Mouse (Mus musculus): ENCODE results near the gene Gm9887. TPM values are rescaled to one million over a fixed set of nuclear protein-coding genes. Genes with fewer than 3 reads are reported as not detected.
"Not testable (repeated sequence)": the region's sequence is repeated elsewhere in the genome, so short reads cannot be mapped to it uniquely, and the experiment has no call there.

The Gm9887 gene
- total RNA-seq, 2 experiments from 2014 or later = 1.2 to 1.5 TPM

DNA sequence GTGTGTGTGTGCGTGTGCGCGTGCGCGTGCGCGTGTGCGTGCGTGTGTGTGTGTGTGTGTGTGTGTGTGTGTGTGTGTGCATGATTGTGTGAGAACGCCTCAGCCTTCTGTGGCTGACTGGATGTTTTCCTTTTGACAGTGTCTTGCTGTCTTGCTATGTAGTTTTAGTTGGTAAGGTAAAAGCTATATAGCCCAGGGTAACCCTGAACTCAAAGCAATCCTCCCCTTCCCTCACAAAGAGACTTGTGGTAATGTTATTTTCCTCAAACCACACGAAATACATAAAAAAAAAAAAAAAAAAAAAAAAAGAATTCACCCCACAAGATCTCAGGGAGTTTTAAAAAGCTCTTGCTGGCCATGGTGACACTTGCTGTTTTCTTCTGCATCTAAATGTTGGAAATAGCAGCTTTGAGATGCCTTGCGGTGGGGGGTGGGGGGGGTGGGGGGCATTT is 14.0 kb upstream of the Gm9887 start:
- DNase-seq (ENCODE audit: low spot score in 2 of 2) = not testable (repeated sequence)

DNA sequence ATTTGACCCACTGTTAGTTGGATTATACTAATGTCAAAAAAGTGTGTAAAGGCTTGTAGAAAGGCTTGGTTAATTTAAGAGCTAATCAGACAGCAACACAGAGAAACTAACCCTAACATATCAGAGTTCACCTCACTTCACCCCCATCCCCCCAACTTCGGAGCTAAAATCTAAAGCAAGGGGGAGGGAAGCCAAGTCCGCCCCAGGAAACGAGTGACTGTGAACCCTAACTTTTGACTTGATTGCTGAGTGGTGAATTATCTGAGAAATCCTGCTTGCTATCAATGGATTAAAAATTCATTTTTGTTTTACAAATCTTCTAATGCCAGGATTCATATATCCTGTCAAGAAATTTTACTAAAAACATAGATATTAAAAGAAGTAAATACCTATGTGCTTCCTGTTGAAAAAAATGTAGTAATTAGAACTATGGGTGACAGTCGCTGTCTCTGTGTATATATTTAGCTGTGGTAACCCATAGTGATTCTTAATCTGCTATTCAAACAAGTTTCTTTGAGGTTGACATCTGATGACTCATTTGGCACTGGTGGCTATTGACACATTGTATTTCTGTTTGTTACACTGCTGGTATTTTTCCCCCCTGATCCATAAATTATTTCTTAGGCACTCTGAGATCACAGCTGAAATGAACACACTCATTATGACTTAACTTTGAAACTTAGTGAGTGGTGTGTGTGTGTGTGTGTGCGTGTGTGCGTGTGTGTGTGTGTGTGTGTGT is 13.5 kb upstream of the Gm9887 start:
- DNase-seq (ENCODE audit: low spot score in 2 of 2) = no peak

DNA sequence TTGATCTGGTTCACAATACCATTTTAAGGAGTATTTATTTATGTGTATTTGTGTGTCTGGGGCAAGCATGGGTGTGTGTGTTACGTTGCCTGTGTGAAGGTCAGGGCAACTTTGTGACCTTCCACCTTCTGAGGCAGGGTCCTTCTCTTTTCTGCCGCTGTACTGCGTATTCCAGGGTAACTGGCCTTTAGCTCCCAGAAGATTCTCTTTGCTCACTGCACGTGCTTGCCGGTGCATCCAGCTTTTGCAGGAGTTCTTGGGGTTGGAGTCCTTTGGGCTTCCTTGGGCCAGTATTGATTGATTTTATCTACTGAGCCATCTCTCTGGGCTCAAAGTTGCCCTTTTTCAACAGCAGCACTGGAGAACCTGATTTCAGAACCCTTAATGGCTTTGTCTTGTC is 12.3 kb upstream of the Gm9887 start:
- no peak for DNase-seq (ENCODE audit: low spot score in 2 of 2)

DNA sequence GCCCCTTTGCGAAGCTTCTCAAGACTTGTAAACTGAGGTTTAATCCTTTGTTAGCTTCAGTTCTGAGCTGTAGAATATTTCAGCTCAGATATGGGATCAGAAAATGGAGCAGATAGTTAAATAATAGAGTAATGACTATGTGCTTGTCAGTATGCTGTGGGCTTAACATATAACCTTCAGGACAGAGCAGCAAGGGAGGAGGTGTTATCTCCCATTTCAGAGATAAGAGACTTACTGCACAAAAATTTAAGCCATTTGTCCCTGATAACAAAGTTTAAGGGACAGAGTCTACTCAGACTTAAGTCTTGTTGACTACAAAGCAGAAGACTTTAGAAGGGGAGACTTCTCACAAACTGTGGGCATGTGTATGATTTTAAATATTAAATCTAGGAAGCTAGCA is 10.6 kb upstream of the Gm9887 start:
- DNase-seq (ENCODE audit: low spot score in 2 of 2) = no peak

DNA sequence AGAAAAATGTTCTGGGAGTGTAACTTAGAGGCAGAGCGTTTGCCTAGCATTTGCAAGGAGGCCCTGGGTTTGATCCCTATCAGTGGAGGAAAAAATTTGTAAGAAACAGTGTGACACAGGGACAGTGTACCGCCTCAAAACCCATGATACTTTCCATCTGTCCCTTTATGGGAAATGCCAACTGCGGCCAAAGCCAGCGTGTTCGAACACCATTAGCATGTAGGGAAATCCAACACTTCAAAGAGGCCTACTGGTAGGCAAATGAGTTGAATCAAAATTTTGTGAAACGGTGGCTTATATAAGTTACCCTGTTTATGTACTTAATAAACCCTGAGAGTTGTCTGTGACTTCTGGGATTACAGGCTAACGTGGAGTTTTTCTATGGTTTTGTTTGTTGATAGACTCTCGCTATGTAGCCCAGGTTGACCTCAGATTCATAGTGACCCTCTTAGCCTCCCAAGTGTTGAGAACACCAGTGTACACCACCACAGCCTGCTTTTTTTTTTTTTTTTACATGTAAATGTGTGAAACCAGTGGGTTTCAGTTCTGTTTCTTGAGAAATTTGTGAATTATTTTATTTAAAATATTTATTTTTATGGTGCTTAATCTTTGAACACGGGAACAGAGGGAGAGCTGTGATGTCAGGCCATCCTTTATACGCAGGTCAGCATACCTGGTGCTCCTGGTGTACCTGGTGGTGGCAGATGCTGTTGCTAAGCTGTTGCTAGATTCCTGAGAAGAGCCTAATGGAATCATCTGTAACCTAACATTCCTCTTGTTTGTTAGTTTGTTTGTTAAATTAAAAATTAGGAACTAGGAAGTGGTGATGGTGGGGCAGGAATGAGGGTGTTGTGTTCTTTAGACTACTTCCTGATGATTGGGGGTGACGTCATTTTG is 6.5 kb upstream of the Gm9887 start:
- DNase-seq (ENCODE audit: low spot score in 2 of 2) = no peak

DNA sequence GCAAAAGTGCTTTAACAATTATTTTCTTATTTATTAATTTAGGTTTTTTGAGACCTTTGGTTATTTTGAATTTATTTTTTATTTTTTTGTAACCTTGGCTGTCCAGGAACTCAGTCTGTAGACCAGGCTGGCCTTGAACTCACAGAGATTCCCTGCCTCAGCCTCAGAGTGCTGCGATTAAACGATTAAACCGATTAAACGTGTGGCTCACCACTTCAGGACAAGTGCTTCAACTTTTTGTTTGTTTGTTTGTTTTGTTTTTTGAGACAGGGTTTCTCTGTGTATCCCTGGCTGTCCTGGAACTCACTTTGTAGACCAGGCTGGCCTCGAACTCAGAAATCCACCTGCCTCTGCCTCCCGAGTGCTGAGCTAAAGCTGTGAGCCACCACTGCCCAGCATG is 5.4 kb upstream of the Gm9887 start:
- not testable (repeated sequence) for DNase-seq (ENCODE audit: low spot score in 2 of 2)

DNA sequence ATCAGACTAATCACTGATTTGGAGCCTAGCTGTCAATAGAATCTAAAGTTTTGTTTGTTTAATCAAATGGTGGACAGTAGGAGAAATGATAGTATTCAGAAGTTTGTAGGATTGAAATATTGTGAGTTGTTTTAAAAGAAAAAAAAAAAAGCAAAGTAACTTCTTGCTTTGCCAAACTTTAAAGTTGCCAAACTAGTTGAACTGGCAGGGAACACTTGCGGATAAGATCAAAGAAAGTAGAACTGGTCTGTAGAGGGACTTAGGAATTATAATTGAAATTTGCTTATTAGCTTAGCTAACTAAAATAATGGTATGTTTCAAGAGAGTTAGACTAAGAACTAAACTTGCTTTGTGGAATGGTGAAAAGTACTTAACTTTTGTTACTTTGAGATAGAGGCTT is 4.9 kb upstream of the Gm9887 start:
- DNase-seq (ENCODE audit: low spot score in 2 of 2) = no peak

DNA sequence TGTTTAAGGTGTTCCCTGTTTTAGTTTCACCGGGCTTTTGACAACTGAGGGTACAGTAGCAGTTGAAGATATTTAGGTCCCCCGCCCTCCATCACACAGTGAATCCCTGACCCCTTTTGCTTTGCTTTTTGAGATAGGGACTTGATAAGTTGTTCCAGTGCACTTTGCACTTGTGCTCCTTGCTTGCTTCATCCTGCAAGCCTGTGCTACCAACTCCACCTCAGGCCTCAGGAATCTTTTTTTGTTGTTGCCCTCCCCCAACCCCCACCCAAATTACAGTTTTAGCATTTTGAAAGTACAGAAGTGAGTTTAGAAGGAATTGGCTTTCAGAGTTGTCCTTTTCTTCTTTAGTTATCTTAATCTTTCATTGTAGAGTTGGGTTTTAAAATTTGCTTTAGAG is 3.9 kb upstream of the Gm9887 start:
- DNase-seq (ENCODE audit: low spot score in 2 of 2) = no peak

DNA sequence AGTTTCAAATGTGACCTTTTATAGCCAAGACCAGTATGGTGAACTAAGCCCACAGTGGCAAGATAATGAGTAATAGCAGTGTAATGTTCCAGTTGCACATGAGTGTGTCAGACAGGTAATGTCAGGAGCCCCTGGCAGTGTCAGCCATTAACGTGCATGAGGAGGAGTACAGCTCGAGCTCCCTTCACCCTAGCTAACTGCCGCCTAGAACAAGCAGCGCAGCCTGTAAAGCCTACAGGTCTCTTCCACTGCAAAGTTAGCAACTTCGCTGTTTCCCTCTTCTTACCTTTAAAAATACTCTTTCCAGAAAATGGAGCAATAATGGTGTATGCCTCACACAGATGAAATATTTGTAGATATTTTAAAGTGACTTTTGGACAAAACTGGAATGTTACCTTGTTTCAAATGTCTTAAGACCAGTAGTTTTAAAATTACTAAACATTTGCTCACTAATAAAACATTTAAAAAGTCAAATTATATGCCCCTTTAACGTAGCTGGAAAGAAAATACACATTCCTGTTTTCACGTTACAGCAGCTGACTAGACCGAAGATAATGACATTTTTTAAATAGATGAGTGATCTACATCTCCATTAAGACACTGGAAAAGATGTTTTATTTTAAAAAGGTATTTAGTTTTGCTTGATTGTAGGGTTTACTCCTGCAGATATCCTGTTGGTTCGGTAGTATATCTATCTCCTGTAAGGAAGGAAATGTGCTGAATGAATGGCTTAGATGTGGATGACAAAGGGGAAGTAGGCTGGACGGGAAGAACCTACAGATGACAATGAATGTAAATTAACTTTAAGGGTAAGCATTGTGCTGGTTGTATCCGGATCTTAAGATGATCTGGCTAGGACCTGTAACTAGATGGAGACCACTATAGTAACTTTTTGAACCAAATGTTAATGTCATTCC is 1.9 kb upstream of the Gm9887 start:
- no peak for DNase-seq (ENCODE audit: low spot score in 2 of 2)

DNA sequence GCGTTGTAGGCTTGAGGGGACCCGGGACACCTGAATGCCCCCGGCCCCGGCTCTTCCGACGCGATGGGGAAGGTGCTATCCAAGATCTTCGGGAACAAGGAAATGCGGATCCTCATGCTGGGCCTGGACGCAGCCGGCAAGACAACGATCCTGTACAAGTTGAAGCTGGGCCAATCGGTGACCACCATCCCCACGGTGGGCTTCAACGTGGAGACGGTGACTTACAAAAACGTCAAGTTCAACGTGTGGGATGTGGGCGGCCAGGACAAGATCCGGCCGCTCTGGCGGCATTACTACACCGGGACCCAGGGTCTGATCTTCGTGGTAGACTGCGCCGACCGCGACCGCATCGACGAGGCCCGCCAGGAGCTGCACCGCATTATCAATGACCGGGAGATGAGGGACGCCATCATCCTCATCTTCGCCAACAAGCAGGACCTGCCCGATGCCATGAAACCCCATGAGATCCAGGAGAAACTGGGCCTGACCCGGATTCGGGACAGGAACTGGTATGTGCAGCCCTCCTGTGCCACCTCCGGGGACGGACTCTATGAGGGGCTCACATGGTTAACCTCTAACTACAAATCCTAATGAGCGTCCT is 573 bp upstream of the Gm9887 start:
- peak in 1 of 2 experiments; percentile 26 for DNase-seq (ENCODE audit: low spot score in 2 of 2)

DNA sequence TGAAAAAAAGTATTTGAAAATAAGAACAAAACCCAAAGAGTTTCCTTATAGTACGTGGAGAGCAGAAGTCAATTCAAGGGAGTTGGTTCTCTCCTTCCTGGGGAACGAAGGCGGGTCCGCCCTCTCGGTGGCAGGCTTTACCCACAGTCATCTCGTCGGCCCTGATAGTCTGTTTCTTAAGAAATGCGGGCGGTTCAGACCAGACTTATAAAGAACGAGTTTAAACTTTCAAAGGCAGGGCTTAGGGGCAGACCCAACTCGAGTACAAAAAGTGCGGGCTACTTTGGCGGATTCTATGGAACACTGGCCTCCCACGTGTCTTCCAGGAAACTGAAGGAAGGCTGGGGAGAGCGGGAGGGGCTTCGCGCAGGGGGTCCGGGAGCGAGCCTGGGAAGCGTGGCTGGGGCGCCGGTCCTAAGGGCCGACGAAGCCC is 821 bp downstream of the Gm9887 start:
- DNase-seq (ENCODE audit: low spot score in 2 of 2) = no peak

DNA sequence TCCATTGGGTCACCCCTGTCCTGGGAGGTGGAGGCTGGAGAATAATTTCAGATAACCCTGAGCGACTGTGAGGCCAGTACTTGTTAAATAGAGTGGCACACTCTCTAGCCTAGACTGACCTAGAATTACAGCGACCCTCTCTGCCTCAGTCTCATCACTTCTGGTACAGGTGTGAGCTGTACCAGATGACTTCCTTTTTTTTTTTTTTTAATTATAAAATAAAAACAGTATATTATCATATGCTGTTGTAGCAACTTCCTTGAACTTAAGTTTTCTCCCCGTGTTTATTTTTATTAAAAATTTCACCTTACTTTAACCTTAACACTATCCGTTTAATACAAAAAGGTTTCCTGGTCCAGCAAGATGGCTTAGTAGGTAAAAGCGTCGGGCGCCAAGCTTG is 1.3 kb downstream of the Gm9887 start:
- DNase-seq (ENCODE audit: low spot score in 2 of 2) = no peak

DNA sequence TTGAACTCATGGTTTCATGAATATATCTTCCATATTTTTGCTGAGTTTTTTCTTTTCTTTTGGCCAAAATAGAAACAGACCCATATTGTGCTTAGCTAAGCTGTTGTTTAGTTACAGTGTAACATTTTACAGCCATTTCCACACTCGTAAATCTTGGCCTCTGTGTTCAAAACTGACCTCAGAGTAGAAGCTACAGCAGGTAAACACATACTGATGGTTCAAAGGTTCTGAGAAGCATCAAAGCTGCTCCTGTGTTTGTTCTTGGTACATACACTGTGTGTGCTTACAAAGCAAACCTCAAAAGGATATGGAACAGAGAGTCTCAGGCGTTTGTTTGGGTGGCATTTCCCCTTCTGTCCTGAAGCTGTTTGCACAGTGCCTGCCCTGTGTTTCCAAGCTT is 4.7 kb downstream of the Gm9887 start:
- DNase-seq (ENCODE audit: low spot score in 2 of 2) = no peak

DNA sequence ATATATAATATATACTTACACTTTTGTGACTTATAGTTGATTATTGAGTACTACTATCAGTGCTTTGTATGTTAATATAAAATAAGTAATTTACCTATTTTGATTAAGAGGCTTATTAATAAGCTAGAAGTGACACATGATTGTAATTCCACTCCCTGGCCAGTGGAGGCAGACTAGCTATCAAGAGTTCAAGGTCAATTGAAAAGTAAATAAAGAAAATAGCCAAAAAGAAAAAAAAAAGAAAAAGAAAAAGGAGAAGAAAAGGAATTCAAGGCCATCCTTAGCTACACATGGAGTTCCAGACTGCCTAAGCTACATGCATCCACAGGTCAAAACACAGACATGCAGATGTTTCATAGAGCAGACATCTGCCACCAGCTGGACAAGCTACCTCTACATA is 5.8 kb downstream of the Gm9887 start:
- no peak for DNase-seq (ENCODE audit: low spot score in 2 of 2)

DNA sequence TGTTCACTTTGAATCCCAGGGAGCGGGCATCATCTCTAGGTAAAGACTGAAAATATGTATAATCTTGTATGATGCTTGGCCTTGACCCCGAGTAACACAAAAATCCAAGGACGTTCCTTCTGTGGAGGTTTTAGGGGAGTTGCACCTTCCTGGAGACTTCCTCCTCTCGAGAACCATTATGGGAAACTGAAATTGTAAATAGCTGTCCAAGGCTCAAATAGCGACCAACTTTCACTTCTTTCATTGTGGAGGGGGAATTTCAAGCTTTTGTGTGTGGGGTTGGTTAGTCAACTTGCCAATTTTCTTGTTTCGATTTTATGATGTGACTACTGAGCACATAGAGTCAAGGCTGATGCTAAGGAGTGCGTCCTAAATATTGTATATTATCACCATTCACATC is 6.5 kb downstream of the Gm9887 start:
- DNase-seq (ENCODE audit: low spot score in 2 of 2) = no peak

DNA sequence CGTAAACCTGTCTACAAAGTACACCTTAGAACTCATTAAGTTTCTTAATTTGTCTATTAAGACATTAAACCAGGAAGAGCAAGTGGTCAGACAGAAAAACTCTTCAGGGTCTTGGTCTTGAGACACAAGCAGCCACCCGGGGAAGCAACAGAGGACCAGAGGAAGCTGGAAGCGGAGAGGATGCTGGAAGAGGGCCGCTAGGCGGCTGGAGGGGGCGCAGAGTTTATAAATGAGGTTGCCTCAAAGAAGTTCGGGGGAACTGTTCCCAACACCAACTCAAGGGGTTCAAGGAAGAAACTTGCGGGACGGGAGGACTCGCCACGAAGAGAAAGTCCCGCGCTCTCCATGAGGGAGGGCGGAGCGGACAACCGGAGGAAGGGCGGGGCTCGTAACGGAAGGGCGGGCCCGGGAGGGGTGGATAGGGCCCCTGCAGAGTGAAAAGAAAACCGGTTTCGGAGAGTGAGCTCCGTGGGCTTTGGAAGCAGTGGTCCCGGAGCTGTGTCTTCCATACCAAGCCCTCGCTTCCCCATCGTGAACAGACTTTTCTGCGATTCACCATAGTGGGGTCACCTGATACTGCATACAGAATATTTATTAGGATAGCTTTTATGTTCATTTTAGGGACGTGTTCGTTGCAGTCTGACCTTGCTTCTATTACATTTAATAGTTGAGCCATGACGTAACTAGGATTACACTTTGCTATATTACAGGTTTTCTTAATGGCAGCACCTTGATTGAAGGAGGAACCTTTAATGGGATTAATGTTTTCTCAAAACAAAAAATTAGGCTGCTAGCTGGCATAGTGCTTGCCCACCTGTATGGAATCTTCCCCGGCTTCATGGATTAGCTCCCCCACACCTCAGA is 8.1 kb downstream of the Gm9887 start:
- peak; percentile 18 to 66 for DNase-seq (ENCODE audit: low spot score in 2 of 2)

DNA sequence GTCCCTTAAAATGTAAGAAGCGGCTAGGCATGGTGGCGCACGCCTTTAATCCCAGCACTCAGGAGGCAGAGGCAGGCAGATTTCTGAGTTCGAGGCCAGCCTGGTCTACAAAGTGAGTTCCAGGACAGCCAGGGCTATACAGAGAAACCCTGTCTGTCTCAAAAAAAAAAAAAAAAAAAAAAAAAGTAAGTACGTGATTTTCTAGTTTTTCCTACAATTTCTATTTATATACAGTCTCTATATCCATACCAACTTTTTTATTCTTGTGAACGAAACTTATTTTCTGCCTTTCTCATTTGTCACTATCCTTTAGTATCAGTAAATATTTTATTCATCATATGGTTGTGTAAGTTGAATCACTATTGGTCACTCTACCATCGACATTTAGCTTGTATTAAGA is 9.1 kb downstream of the Gm9887 start:
- DNase-seq (ENCODE audit: low spot score in 2 of 2) = not testable (repeated sequence)

DNA sequence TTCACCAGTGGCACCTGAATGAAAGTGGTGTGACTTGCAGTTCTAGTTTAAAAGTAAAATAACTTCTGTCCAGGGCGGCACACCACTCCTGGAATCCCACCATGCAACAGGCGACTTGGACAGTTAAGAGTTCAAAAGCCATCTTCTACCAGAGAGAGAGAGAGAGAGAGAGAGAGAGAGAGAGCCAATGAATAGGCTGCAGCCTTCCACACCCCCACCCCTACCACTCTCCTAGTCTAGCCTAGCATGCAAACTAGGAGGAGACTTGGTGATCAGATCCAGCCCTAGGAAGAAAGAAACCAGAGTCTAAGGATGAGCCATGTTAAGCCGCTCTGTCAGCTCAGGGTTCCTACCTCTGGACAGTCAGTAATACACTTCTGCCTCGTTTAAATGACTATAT is 9.9 kb downstream of the Gm9887 start:
- DNase-seq (ENCODE audit: low spot score in 2 of 2) = no peak

DNA sequence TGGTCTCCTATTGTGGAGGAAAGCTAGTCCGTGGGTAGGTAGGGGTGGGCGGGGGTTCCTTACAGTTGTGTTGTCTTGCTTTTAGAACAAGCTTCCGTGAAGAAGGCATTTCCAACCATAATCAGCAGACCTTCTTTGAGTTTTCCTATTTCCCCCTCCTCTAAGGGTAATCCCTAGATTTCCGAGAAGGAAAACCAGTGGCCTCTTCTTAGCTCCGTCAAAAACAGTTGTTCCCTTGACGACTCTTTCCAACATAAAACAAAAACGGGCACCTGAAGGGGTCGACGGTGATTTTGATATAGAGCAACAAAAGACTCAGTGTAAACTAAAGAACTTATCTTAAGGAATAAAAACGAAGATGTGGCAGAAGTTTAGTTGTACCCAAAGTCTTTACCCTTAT is 10.3 kb downstream of the Gm9887 start:
- no peak for DNase-seq (ENCODE audit: low spot score in 2 of 2)
